Mouse (Mus musculus) G1E (cell line): ENCODE data around the gene Clic3.

Experiments
- CTCF ChIP-seq: IDR thresholded peaks from 2 replicates; pipeline ENCODE4 v1.5.1; 2012; ENCODE audit warnings: low read depth, low read length, inconsistent platforms, mixed read lengths
- TAL1 ChIP-seq: conservative IDR thresholded peaks from 2 replicates; pipeline ENCODE4 v1.6.1; 2012; ENCODE audit warnings: low read depth, low read length, inconsistent platforms, mixed read lengths

DNA sequence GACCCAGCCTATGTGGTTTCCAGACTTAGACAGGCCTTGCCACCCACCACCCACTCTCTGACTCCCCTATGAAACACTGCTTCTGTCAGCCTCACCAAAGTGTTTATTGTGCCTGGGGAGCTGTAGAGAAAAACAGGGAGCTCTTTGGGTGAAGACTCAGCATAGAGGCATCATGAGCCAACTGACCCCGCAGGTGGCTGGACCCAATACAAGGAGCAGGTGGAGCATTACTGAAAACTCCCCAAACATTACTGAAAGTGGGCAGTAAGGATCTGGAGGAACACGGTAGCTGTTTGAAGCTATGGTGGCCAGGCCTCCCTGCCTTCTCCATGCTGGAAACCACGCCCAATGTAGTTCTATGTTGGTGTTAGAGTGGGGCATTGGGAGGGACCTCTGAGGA, 7.0 kb downstream of the Clic3 start:
- TF ChIP-seq CTCF (no peak), TAL1 (no peak)
